ENCODE assay signal across 8 mouse cellular contexts in genomic region chr3:87796736-87797334, GRCm38 (mm10). TPM values are rescaled to one million over a fixed set of nuclear protein-coding genes. Genes with fewer than 3 reads are reported as not detected.
A peak's percentile ranks its signal among the peaks of the same experiment; 100 is the strongest.
DNase-seq lines count a peak whose midpoint lies in the region; ATAC-seq and TF ChIP-seq lines count a peak whose summit lies in the region.

Insrr (plus strand) TSS chr3:87796951.

- intact Hi-C loops in gastrocnemius, adult 2 months (cut with DNase I) = loop anchor here (5.0 kb wide), 1 partner anchor 40 kb away; no protein-coding TSS in a partner anchor

- peak within 1 kb of the TSS; percentile 72 for H3K4me2 ChIP-seq in intestine, embryonic 16.5 days (ENCODE audit: low read depth, low read length)
- H3K4me2 ChIP-seq in lung, embryonic 16.5 days (ENCODE audit: low read depth, low read length) = peak within 1 kb of the TSS; percentile 57
- H3K4me2 ChIP-seq in stomach, postnatal 0 days (replicated peaks; ENCODE audit: low read depth) = peak within 1 kb of the TSS; percentile 63

- DNase-seq in testis, postnatal 10 days (ENCODE audit: low spot score) = peak; percentile 69
- no peak for DNase-seq in testis, postnatal 14 days (ENCODE audit: low spot score)
- DNase-seq in gastrocnemius, adult 2 months = peak; percentile 65
- peak; percentile 57 for DNase-seq in stomach, postnatal 0 days (ENCODE audit: low spot score)
- no peak for DNase-seq in left cerebral cortex, adult 8-10 months (ENCODE audit: low spot score in 2 of 2)
- DNase-seq in right cerebral cortex, postnatal 14 days = no peak

- peak within 1 kb of the TSS; percentile 64 for H3K9ac ChIP-seq in intestine, embryonic 16.5 days (ENCODE audit: low read depth, low read length)
- H3K9ac ChIP-seq in lung, embryonic 16.5 days (ENCODE audit: low read length) = peak within 1 kb of the TSS; percentile 47; the same call in 1 of the 2 replicates
- H3K9ac ChIP-seq in stomach, postnatal 0 days (ENCODE audit: low read length) = peak within 1 kb of the TSS; percentile 38; the same call in 1 of the 2 replicates

- ATAC-seq in intestine, embryonic 16.5 days = peak; percentile 30; the same call in 1 of the 2 replicates
- ATAC-seq in lung, embryonic 16.5 days (ENCODE audit: low read depth) = peak; percentile 42; the same call in 1 of the 2 replicates
- ATAC-seq in stomach, postnatal 0 days (ENCODE audit: low FRiP score, low TSS enrichment) = peak; percentile 17; the same call in 1 of the 2 replicates

- no peak within 1 kb of the TSS for H3K27ac ChIP-seq in gastrocnemius, adult 2 months
- H3K27ac ChIP-seq in intestine, embryonic 16.5 days (ENCODE audit: low read length) = no peak within 1 kb of the TSS
- H3K27ac ChIP-seq in lung, embryonic 16.5 days (ENCODE audit: low read length) = no peak within 1 kb of the TSS
- H3K27ac ChIP-seq in stomach, postnatal 0 days (replicated peaks) = no peak within 1 kb of the TSS

- TF ChIP-seq CTCF in gastrocnemius, adult 2 months (IDR thresholded peaks at IDR 0.05) = no peak
- no peak for TF ChIP-seq CTCF in stomach, postnatal 0 days (IDR thresholded peaks at IDR 0.05; ENCODE audit: low read depth)

- no peaks in the 10 kb centered on the region for H3K36me3 ChIP-seq in intestine, embryonic 16.5 days (ENCODE audit: control insufficient read depth, insufficient read depth, low read length)
- H3K36me3 ChIP-seq in lung, embryonic 16.5 days (ENCODE audit: control insufficient read depth, insufficient read depth, low read length) = no peaks in the 10 kb centered on the region
- H3K36me3 ChIP-seq in stomach, postnatal 0 days (ENCODE audit: control insufficient read depth, insufficient read depth, low read length) = no peaks in the 10 kb centered on the region

- WGBS in intestine, embryonic 16.5 days = 2% methylated on average over 29 of the region's 29 CpGs
- 2% methylated on average over 29 of the region's 29 CpGs for WGBS in lung, embryonic 16.5 days
- WGBS in stomach, postnatal 0 days = 2% methylated on average over 29 of the region's 29 CpGs

- TF ChIP-seq EP300 in stomach, postnatal 0 days (optimal IDR thresholded peaks at IDR 0.05) = no peak

- peaks cover 73% of the 10 kb centered on the region for H3K27me3 ChIP-seq in intestine, embryonic 16.5 days (replicated peaks; ENCODE audit: control insufficient read depth, insufficient read depth, low read length)
- peaks cover 91% of the 10 kb centered on the region for H3K27me3 ChIP-seq in lung, embryonic 16.5 days (ENCODE audit: control insufficient read depth, insufficient read depth, low read depth, low read length)
- peaks cover 10% of the 10 kb centered on the region for H3K27me3 ChIP-seq in stomach, postnatal 0 days (ENCODE audit: control insufficient read depth, insufficient read depth, low read length)

- H3K9me3 ChIP-seq in intestine, embryonic 16.5 days (ENCODE audit: control insufficient read depth, low read length) = no peaks in the 10 kb centered on the region
- no peaks in the 10 kb centered on the region for H3K9me3 ChIP-seq in lung, embryonic 16.5 days (ENCODE audit: control insufficient read depth, low read length)
- H3K9me3 ChIP-seq in stomach, postnatal 0 days (ENCODE audit: control insufficient read depth, low read length) = no peaks in the 10 kb centered on the region

- peaks cover 20% of the 10 kb centered on the region for H3K4me1 ChIP-seq in intestine, embryonic 16.5 days (ENCODE audit: control insufficient read depth, insufficient read depth, low read length)
- H3K4me1 ChIP-seq in lung, embryonic 16.5 days (replicated peaks; ENCODE audit: control insufficient read depth, insufficient read depth, low read length) = peaks cover 16% of the 10 kb centered on the region
- no peaks in the 10 kb centered on the region; the same call in 1 of the 2 replicates for H3K4me1 ChIP-seq in stomach, postnatal 0 days (replicated peaks; ENCODE audit: control insufficient read depth, insufficient read depth)

- peak within 1 kb of the TSS; percentile 67 for H3K4me3 ChIP-seq in gastrocnemius, adult 2 months
- H3K4me3 ChIP-seq in intestine, embryonic 16.5 days (ENCODE audit: low read length) = peak within 1 kb of the TSS; percentile 46
- H3K4me3 ChIP-seq in lung, embryonic 16.5 days (ENCODE audit: low read length) = peak within 1 kb of the TSS; percentile 40
- H3K4me3 ChIP-seq in stomach, postnatal 0 days (ENCODE audit: low read depth, low read length) = peak within 1 kb of the TSS; percentile 40

RNA-seq across cellular contexts. Expression of gene Insrr, which starts in this region (rescaled TPM):
- total RNA-seq in gastrocnemius, adult 2 months (2021) = not detected
- 0.27 and 0.39 TPM in 2 replicates for polyA plus RNA-seq in intestine, embryonic 16.5 days (2015; fragmentation: Nextera tagmentation; extraction: Ambion mirVana)
- polyA plus RNA-seq in lung, embryonic 16.5 days (2015; fragmentation: Nextera tagmentation; extraction: Ambion mirVana) = 0.04 and 0.23 TPM in 2 replicates
- polyA plus RNA-seq in stomach, postnatal 0 days (2015; fragmentation: Nextera tagmentation; extraction: Ambion mirVana) = 0.18 and 0.19 TPM in 2 replicates
- total RNA-seq in left cerebral cortex, adult 8-10 months (2022) = 1 to 10 TPM in 2 of 4 experiments, under 1 TPM in 2; 0.66 to 1.6 (median 1.1) TPM

Comparison
In these comparisons a context has a peak if more than half of its experiments do, and no peak if none do; other contexts are left out.
1. Peak in DNase-seq and H3K4me3 ChIP-seq in gastrocnemius, adult 2 months; RNA of the gene not detected or under 1 TPM.
2. Peak in ATAC-seq, H3K4me3 ChIP-seq, H3K9ac ChIP-seq and H3K4me2 ChIP-seq in intestine, embryonic 16.5 days; RNA of the gene not detected or under 1 TPM.
3. Peak in ATAC-seq, H3K4me3 ChIP-seq, H3K9ac ChIP-seq and H3K4me2 ChIP-seq in lung, embryonic 16.5 days; RNA of the gene not detected or under 1 TPM.
4. Peak in DNase-seq, ATAC-seq, H3K4me3 ChIP-seq, H3K9ac ChIP-seq and H3K4me2 ChIP-seq in stomach, postnatal 0 days; RNA of the gene not detected or under 1 TPM.